Mouse (Mus musculus): ENCODE measurements at regions not wholly inside any gene's neighbourhood (a gene's known extent, or its start where the extent isn't known, plus 50 kb on each side); places are given as distances from the start of the nearest gene placed in this dataset.

DNA sequence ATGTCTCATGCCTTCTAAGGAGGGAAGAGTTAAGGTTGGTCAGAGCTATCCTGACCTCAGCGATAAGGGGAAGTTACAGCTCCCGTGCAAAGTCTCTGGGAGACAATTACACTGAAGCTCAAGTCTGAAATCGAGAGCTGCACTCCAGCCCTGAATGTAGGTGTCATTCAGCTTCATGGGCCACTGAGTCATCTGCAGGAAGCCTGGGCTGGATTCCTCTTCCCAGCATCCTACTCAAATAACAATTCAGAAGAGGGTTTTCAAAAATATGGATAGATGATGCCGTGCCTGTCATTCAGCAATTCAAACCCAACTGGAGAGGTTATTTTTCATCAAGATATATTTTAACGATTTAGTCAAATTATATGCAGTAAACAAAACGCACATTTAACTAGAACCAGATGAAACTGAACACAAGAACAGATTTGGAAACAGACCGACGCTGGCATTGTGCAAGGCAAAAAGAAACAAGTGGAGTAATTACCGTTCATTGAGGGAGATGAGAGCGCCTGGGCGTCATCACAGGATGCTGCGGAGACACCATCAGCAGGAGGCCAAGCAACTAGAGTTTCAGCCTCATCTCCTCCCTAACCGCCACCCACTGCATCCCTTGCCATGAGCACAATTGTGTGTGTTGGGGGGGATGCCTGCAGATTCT, 57.8 kb upstream of the Cfap46 start:
- Histone ChIP-seq H3K4me1 (ENCODE audit: control insufficient read depth, insufficient read depth, insufficient read length, low read length) (no peaks in the 10 kb centered on the region), H3K27ac (ENCODE audit: insufficient read depth, low read depth, low read length) (no peak overlapping the region), H3K27me3 (ENCODE audit: control insufficient read depth, insufficient read depth, low read length) (no peaks in the 10 kb centered on the region), H3K4me3 (ENCODE audit: low read depth, low read length) (no peak overlapping the region), H3K36me3 (ENCODE audit: control insufficient read depth, insufficient read depth, low read length) (no peaks in the 10 kb centered on the region)
- TF ChIP-seq CTCF (IDR thresholded peaks at IDR 0.05; ENCODE audit: extremely low read depth, insufficient read length, insufficient replicate concordance, low read depth, low read length) (no peak), POLR2A (IDR thresholded peaks at IDR 0.05; ENCODE audit: low read depth, low read length) (no peak)
- WGBS = 73% methylated on average over 13 of the region's 13 CpGs

DNA sequence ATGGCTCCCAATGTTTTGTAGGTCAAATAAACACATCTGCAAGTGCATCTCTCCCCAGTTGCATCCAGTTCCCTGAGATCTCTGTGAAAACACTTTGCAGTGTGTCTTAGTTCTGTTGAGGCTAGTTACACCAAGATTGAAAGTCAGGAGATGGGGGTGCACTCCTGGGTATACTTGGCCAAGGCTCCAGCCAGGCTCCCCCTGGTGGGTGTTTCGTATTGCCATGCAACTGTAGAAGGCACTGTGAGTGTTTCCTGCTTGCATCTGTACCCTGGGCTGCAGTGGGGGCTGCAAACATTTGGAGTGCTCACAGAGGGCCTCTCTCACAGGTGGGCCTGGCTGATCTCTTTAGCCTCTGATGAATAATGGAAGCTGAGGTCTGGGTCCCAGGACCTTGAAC, 63.2 kb upstream of the Cfap46 start:
- Histone ChIP-seq H3K27me3 (ENCODE audit: control insufficient read depth, insufficient read depth, low read length) (no peaks in the 10 kb centered on the region), H3K4me1 (ENCODE audit: control insufficient read depth, insufficient read depth, insufficient read length, low read length) (no peaks in the 10 kb centered on the region), H3K27ac (ENCODE audit: insufficient read depth, low read depth, low read length) (no peak overlapping the region), H3K36me3 (ENCODE audit: control insufficient read depth, insufficient read depth, low read length) (no peaks in the 10 kb centered on the region), H3K4me3 (ENCODE audit: low read depth, low read length) (no peak overlapping the region)
- WGBS = 33% methylated on average over 1 of the region's 1 CpGs
- TF ChIP-seq POLR2A (IDR thresholded peaks at IDR 0.05; ENCODE audit: low read depth, low read length) (no peak), CTCF (IDR thresholded peaks at IDR 0.05; ENCODE audit: extremely low read depth, insufficient read length, insufficient replicate concordance, low read depth, low read length) (peak; percentile 13; the same call in 1 of the 2 replicates)

DNA sequence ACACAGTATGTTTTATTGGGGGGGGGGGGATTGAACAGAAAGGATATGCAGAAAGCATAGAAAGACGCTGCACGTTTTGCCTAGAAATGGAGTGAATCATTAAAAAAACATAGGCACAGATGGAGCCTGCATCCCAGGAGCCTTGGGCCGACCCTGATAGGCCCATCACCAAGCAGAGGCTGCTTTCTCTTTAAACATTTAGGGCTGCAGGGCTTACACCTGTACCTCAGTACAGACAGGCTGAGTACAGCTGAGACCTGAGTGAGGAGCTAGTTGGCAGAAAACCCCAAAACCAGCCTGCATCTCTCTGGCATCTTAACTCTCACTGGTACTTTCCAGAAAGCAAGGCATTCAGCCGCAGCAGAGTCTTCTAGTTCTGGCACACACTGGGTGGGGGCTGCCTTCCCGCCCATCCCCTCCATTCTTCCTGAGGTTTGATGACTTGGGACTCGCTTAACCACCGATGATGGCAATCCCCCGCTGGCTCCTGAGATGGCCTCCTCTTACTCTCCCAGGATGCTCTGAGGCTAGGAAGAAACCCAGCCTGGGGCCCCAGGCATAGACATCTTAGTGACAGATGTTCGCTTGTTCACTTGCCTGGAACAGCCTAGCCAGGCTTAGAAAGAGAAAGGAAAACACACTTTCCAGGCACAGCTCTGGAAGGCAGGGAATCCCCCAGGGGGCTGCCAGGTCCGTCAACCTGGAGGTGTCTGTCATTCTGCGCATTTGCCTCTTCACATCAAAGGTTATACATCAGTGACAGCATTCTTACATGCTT, 63.9 kb upstream of the Cfap46 start:
- no peaks in the 10 kb centered on the region for H3K36me3 ChIP-seq (ENCODE audit: control insufficient read depth, insufficient read depth, low read length)
- WGBS = 84% methylated on average over 11 of the region's 11 CpGs
- H3K4me3 ChIP-seq (ENCODE audit: low read depth, low read length) = no peak overlapping the region
- H3K27me3 ChIP-seq (ENCODE audit: control insufficient read depth, insufficient read depth, low read length) = no peaks in the 10 kb centered on the region
- TF ChIP-seq CTCF (IDR thresholded peaks at IDR 0.05; ENCODE audit: extremely low read depth, insufficient read length, insufficient replicate concordance, low read depth, low read length) = no peak
- no peak overlapping the region for H3K27ac ChIP-seq (ENCODE audit: insufficient read depth, low read depth, low read length)
- H3K4me1 ChIP-seq (ENCODE audit: control insufficient read depth, insufficient read depth, insufficient read length, low read length) = no peaks in the 10 kb centered on the region

DNA sequence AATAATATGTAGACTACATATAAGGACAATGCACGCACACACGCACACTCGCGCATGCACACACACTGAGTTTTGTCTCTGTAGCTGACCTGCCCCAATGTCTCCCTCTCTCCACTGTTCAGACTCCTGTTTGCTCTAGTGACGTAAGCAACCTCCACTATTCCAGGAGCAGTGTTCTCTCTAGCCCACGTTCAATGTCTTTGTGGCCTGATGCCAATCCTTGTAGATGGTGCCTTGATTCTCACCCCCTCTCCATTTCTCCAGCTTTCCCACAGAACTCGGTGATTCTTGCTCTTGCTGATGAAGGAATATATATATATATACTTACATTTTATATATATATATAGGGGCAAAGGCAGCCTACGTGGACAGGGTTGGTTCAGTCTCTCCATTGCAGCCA, 71.4 kb upstream of the Cfap46 start:
- H3K36me3 ChIP-seq (ENCODE audit: control insufficient read depth, insufficient read depth, low read length) = no peaks in the 10 kb centered on the region
- WGBS = 82% methylated on average over 8 of the region's 8 CpGs
- H3K4me1 ChIP-seq (ENCODE audit: control insufficient read depth, insufficient read depth, insufficient read length, low read length) = no peaks in the 10 kb centered on the region
- no peaks in the 10 kb centered on the region for H3K27me3 ChIP-seq (ENCODE audit: control insufficient read depth, insufficient read depth, low read length)
- TF ChIP-seq POLR2A (IDR thresholded peaks at IDR 0.05; ENCODE audit: low read depth, low read length) (no peak), CTCF (IDR thresholded peaks at IDR 0.05; ENCODE audit: extremely low read depth, insufficient read length, insufficient replicate concordance, low read depth, low read length) (no peak)
- no peak overlapping the region for H3K27ac ChIP-seq (ENCODE audit: insufficient read depth, low read depth, low read length)
- no peak overlapping the region for H3K4me3 ChIP-seq (ENCODE audit: low read depth, low read length)

DNA sequence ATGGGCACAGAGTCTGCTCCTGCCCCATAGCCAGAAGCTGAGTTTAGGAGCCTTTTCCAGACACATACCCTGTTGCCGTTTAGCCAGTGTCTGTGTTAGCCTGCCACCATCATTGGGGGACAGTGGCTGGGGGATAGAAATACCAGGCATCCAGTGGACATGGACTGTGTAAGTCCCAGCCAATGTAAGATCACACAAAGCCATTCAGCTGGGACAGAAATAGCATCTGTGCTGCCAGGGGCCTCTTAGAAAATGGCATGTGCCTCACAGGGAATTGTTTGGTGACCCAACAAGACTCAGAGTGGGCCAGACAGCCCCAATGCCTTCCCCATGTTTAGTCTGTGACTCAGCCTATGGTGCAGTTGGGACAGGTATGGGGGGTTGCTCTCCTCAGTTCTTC, 71.5 kb upstream of the Adgra1 start:
- peaks cover 3% of the 10 kb centered on the region; the same call in 1 of the 2 replicates for H3K4me1 ChIP-seq (ENCODE audit: control insufficient read depth, insufficient read depth, insufficient read length, low read length)
- 87% methylated on average over 1 of the region's 1 CpGs for WGBS
- no peak for TF ChIP-seq CTCF (IDR thresholded peaks at IDR 0.05; ENCODE audit: extremely low read depth, insufficient read length, insufficient replicate concordance, low read depth, low read length)
- TF ChIP-seq POLR2A (IDR thresholded peaks at IDR 0.05; ENCODE audit: low read depth, low read length) = no peak
- no peaks in the 10 kb centered on the region for H3K27me3 ChIP-seq (ENCODE audit: control insufficient read depth, insufficient read depth, low read length)
- H3K36me3 ChIP-seq (ENCODE audit: control insufficient read depth, insufficient read depth, low read length) = no peaks in the 10 kb centered on the region
- no peak overlapping the region for H3K4me3 ChIP-seq (ENCODE audit: low read depth, low read length)
- no peak overlapping the region for H3K27ac ChIP-seq (ENCODE audit: insufficient read depth, low read depth, low read length)

DNA sequence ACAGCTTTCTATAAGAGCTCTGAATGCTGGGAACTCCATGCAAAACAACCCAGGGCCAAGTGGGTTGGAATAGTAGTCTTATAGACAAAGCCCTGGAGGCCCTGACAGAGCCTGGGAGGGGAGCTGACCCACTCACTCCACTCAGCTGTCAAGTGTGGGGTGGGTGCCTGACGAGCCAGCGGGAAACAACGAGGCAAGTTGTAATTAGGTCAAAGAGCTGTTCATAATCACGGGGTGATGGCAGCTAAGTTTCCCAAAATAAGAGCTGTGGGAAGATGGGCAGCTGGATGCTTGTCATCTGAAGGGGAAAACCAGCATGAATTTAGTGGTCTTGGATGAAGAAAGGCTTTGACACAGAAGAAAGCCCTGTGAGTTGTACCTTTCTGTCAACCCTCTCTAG, 70.7 kb upstream of the Adgra1 start:
- Histone ChIP-seq H3K27ac (ENCODE audit: insufficient read depth, low read depth, low read length) (no peak overlapping the region), H3K4me3 (ENCODE audit: low read depth, low read length) (no peak overlapping the region), H3K27me3 (ENCODE audit: control insufficient read depth, insufficient read depth, low read length) (no peaks in the 10 kb centered on the region), H3K36me3 (ENCODE audit: control insufficient read depth, insufficient read depth, low read length) (no peaks in the 10 kb centered on the region), H3K4me1 (ENCODE audit: control insufficient read depth, insufficient read depth, insufficient read length, low read length) (peaks cover 3% of the 10 kb centered on the region; the same call in 1 of the 2 replicates)
- WGBS = 70% methylated on average over 4 of the region's 4 CpGs
- TF ChIP-seq CTCF (IDR thresholded peaks at IDR 0.05; ENCODE audit: extremely low read depth, insufficient read length, insufficient replicate concordance, low read depth, low read length) (no peak), POLR2A (IDR thresholded peaks at IDR 0.05; ENCODE audit: low read depth, low read length) (no peak)

DNA sequence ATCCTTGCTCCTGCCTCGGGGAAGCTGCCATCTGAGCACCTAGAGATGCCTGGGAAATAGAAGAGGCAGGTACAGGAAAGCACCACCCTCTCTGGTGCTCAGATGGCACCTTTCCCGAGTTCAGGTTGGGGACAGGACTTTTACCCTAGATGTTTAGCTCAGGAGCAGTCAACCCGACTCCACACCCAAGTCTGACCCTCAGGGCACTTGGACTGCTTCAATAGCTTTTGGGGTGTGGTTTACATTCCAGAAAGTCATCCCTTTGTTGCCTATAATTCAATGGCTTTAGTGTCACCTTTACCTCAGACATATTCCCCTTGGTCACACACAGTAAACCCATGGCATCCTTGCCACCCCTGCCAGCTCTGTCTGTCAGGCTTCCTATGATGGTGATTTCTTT, 67.7 kb upstream of the Adgra1 start:
- Histone ChIP-seq H3K27me3 (ENCODE audit: control insufficient read depth, insufficient read depth, low read length) (no peaks in the 10 kb centered on the region), H3K4me1 (ENCODE audit: control insufficient read depth, insufficient read depth, insufficient read length, low read length) (peaks cover 5% of the 10 kb centered on the region; the same call in 1 of the 2 replicates), H3K36me3 (ENCODE audit: control insufficient read depth, insufficient read depth, low read length) (no peaks in the 10 kb centered on the region), H3K4me3 (ENCODE audit: low read depth, low read length) (no peak overlapping the region), H3K27ac (ENCODE audit: insufficient read depth, low read depth, low read length) (no peak overlapping the region)
- TF ChIP-seq POLR2A (IDR thresholded peaks at IDR 0.05; ENCODE audit: low read depth, low read length) = no peak
- TF ChIP-seq CTCF (IDR thresholded peaks at IDR 0.05; ENCODE audit: extremely low read depth, insufficient read length, insufficient replicate concordance, low read depth, low read length) = no peak
- WGBS = 24% methylated on average over 3 of the region's 3 CpGs

All from small intestine, adult 2 months (tissue).